Mouse (Mus musculus) midbrain, embryonic 15.5 days (tissue): ENCODE measurements around the gene Nup155. TPM values are rescaled to one million over a fixed set of nuclear protein-coding genes. Genes with fewer than 3 reads are reported as not detected.
"Not testable (repeated sequence)": the region's sequence is repeated elsewhere in the genome, so short reads cannot be mapped to it uniquely, and the experiment has no call there.

Source experiments
- ATAC-seq: fragments of 200-750 bp; cut with Nextera tagmentation; replicated peaks from 2 replicates; pipeline ENCODE4 v1.8.0; 2017; ENCODE audit warnings: moderate TSS enrichment
- H3K27ac ChIP-seq: fragments of 300-500 bp; sonication (generic); 2 replicates; pipeline ENCODE4 v1.5.1; 2015; ENCODE audit warnings: mild to moderate bottlenecking, inconsistent platforms
- H3K27me3 ChIP-seq: fragments of 300-500 bp; sonication (generic); replicated peaks from 2 replicates; pipeline ENCODE4 v1.6.1; 2015; ENCODE audit warnings: inconsistent platforms
- H3K36me3 ChIP-seq: fragments of 300-500 bp; sonication (generic); replicated peaks from 2 replicates; pipeline ENCODE4 v1.6.1; 2015; ENCODE audit warnings: inconsistent platforms
- H3K4me1 ChIP-seq: fragments of 300-500 bp; sonication (generic); 2 replicates; pipeline ENCODE4 v1.6.1; 2015; ENCODE audit warnings: inconsistent platforms
- H3K4me2 ChIP-seq: fragments of 300-500 bp; sonication (generic); 2 replicates; pipeline ENCODE4 v1.6.1; 2015; ENCODE audit warnings: inconsistent platforms, mild to moderate bottlenecking, moderate library complexity
- H3K4me3 ChIP-seq: fragments of 300-500 bp; sonication (generic); 2 replicates; pipeline ENCODE4 v1.5.1; 2015; ENCODE audit warnings: mild to moderate bottlenecking, inconsistent platforms
- H3K9ac ChIP-seq: fragments of 300-500 bp; sonication (generic); 2 replicates; pipeline ENCODE4 v1.6.1; 2015; ENCODE audit warnings: mild to moderate bottlenecking, inconsistent platforms
- H3K9me3 ChIP-seq: fragments of 300-500 bp; sonication (generic); 2 replicates; pipeline ENCODE4 v1.6.1; 2016; ENCODE audit warnings: inconsistent platforms
- WGBS: fragments of 180-500 bp; shearing (Covaris S2); methylation state at CpG from one replicate; pipeline ENCODE4 v1.1.7; 2015; ENCODE audit warnings: mixed read lengths; 5-methylcytosine and 5-hydroxymethylcytosine counted together
- polyA plus RNA-seq: library from polyadenylated mRNA; unstranded; fragments of >200 nt; fragmentation: Nextera tagmentation; extraction: Ambion mirVana; gene quantifications from 2 replicates; pipeline ENCODE4 v1.2.1, GENCODE M21; 2015

Gene Nup155
- 10.6 and 11.4 TPM in 2 replicates for polyA plus RNA-seq

DNA sequence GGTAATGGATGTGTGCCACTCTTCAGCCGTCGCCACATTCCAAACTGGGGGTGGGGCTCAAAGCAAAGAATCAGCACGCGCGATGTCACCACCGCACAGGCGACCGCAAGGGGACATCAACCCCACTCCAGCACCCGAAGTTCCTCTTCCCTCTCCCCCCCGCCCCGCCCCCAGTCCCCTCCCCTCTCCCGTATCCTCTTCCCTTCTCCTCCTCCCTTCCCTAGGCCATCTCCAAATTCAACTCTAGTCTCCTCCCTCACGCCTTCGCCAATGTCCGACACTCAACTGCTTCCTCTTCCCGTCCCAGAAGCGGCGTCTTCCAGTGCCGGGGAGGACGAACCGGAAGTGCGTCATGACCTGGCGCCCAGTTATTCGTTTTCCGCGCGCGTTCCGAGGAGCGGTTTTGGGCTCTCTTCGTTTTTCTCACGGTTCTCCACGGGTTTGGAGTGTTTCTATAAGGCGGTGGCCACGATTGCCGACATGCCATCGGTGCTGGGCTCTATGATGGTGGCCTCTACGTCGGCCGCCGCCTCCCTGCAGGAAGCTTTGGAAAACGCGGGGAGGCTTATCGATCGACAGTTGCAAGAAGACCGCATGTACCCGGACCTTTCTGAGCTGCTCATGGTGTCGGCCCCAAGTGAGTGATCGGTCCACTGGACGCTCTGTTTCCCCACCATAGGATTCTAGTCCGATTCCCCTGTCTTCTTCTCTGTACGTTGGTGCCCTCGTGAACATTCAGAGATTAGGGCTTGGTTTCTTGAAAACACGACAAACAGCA lies at the start of gene Nup155:
TSS of gene Nup155 (plus strand) at position 308 of the 778 bp plus-strand sequence.
- H3K27me3 ChIP-seq, result no peaks in the 10 kb centered on the region
- no peaks in the 10 kb centered on the region for H3K9me3 ChIP-seq
- H3K4me2 ChIP-seq, result peak within 1 kb of the TSS; percentile 67
- peaks cover 23% of the 10 kb centered on the region for H3K4me1 ChIP-seq
- H3K27ac ChIP-seq, result peak within 1 kb of the TSS; percentile 83
- peaks cover 11% of the 10 kb centered on the region; the same call in 1 of the 2 replicates for H3K36me3 ChIP-seq
- under 1% methylated on average over 52 of the region's 54 CpGs for WGBS
- peak; percentile 98 for ATAC-seq
- H3K4me3 ChIP-seq, result peak within 1 kb of the TSS; percentile 84
- H3K9ac ChIP-seq, result peak within 1 kb of the TSS; percentile 72

DNA sequence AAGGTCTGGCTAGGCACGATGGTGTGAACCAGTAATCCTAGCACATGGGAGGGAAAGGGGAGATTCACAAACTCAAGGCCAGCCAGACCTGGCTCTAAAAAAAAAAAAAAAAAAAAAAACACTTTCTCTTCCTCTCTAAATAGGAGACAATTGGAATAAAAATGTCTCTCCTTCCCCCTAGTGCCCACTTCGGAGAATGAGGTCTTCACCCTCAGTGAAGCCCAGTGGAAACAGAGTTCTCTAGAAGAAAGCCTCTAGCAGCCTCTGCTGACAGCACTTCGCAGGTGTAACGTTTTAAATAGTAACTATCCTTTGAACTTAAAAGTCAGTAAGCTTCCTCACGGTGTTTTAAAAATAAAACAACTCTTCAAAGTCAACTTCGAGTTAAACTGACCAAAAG lies 43.9 kb upstream of the Nup155 start:
- no peaks in the 10 kb centered on the region for H3K4me1 ChIP-seq
- H3K27ac ChIP-seq, result no peak overlapping the region
- ATAC-seq, result no peak
- no peaks in the 10 kb centered on the region for H3K9me3 ChIP-seq
- H3K36me3 ChIP-seq, result peaks cover 29% of the 10 kb centered on the region
- WGBS, result 89% methylated on average over 6 of the region's 6 CpGs
- no peaks in the 10 kb centered on the region for H3K27me3 ChIP-seq
- H3K4me2 ChIP-seq, result no peak overlapping the region
- H3K9ac ChIP-seq, result no peak overlapping the region
- H3K4me3 ChIP-seq, result no peak overlapping the region

DNA sequence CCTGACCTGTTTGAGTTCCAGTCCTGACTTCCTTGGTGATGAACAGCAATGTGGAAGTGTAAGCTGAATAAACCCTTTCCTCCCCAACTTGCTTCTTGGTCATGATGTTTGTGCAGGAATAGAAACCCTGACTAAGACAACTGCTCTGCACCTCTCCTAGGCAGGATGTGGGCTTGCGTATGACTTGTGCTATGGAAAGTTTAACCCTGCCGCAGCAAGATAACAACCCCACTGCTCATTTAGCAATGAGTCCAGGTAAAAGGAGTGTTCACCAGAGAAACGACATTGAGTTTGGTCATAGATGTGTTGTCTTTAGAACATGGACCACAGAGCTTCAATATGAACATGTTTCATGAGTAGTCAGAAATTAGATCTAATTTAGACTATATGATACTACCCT lies 35.9 kb upstream of the Nup155 start:
- H3K27ac ChIP-seq, result not testable (repeated sequence)

DNA sequence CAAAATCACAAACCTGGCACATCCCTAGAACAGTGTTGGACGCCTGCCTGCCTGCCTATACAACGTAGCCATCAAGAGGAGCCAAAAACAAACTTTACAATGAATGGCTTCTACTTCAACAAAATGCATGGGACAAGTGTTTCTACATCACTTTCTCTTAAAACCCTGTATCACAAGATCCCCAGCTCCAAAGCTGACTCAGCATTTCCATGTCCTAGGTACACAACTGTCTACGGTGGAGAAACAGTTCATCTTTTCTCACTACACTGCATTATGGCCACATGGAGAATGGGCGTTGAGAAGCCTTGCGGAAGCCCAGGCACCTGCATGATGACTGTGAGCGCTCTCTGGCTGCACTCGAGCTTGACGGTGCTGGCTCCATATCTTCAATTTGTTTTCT lies 26.9 kb upstream of the Nup155 start:
- Histone ChIP-seq H3K36me3 (peaks cover 16% of the 10 kb centered on the region), H3K4me3 (no peak overlapping the region), H3K9ac (no peak overlapping the region), H3K4me1 (no peaks in the 10 kb centered on the region), H3K27ac (no peak overlapping the region), H3K27me3 (no peaks in the 10 kb centered on the region), H3K4me2 (no peak overlapping the region), H3K9me3 (no peaks in the 10 kb centered on the region)
- ATAC-seq, result no peak
- 91% methylated on average over 8 of the region's 8 CpGs for WGBS

More for the DNA sequence above, 35.9 kb upstream of the Nup155 start:
- not testable (repeated sequence) for ATAC-seq, H3K27me3 ChIP-seq, H3K4me3 ChIP-seq, H3K4me1 ChIP-seq, H3K4me2 ChIP-seq, H3K9me3 ChIP-seq, H3K9ac ChIP-seq
- WGBS, result 97% methylated on average over 3 of the region's 3 CpGs
- peaks cover 19% of the 10 kb centered on the region for H3K36me3 ChIP-seq

DNA sequence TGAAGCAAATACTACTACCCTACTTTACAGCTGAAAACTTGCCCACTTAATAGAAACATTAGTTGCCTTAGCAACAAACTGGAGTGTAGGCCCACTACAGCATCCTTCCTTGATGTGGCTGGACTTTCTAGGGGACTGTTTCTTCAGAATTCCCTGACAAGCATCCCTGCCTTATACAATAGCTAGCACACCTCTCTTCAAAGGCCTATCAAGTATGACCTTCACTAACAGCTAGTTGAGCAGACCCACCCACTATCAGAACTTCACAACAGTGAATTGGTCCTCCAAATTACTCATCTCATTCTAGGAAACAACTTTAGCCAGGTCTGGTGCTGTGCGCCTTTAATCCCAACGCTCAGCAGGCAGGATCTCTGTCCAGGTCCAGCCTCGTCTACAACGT lies 21.8 kb upstream of the Nup155 start:
- H3K4me1 ChIP-seq, result no peaks in the 10 kb centered on the region
- WGBS, result 89% methylated on average over 4 of the region's 4 CpGs
- H3K27ac ChIP-seq, result no peak overlapping the region
- H3K4me3 ChIP-seq, result no peak overlapping the region
- no peak overlapping the region for H3K9ac ChIP-seq
- no peak overlapping the region for H3K4me2 ChIP-seq
- H3K36me3 ChIP-seq, result peaks cover 7% of the 10 kb centered on the region; the same call in 1 of the 2 replicates
- H3K27me3 ChIP-seq, result no peaks in the 10 kb centered on the region
- H3K9me3 ChIP-seq, result no peaks in the 10 kb centered on the region
- ATAC-seq, result no peak

DNA sequence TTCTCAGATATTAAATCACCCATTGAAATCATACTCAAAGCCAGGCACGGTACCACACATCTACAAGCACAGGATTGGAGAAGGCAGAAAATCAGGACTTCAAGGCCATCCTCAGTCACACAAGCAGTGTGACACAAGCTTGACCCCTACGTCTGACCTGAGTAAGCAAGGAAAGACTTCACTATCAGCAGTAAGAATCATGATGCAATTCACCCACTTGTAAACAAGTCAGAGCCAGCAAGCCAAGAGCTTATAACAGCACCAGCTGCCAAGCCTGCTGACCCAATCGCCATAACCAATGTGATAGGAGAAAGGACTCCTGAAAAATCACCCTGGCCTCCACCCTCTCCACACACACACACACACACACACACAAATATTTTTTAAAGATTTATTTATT lies 20.4 kb upstream of the Nup155 start:
- no peaks in the 10 kb centered on the region for H3K9me3 ChIP-seq
- no peak for ATAC-seq
- H3K4me3 ChIP-seq, result no peak overlapping the region
- no peak overlapping the region for H3K9ac ChIP-seq
- H3K36me3 ChIP-seq, result peaks cover 6% of the 10 kb centered on the region; the same call in 1 of the 2 replicates
- H3K27me3 ChIP-seq, result no peaks in the 10 kb centered on the region
- 92% methylated on average over 3 of the region's 3 CpGs for WGBS
- H3K4me1 ChIP-seq, result no peaks in the 10 kb centered on the region
- no peak overlapping the region for H3K4me2 ChIP-seq
- no peak overlapping the region for H3K27ac ChIP-seq

DNA sequence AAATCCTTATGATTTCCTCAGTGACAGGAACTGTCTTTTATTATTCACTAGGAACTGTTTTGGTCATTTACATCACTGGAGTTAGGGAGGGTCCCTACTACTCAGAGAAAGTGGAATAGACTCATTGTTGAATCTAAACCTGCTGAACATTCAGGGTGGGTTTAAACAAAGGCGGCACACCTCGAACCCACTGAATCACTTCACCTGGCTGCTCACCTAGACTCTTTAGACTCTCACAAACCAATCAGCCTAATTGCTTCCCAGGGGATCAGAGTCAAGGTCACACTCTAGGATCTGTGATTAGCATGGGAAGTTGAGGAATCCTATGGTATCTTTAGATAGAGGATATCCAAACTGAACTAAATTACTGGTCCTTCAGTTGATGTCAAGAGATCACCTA lies 18.4 kb upstream of the Nup155 start:
- Histone ChIP-seq H3K4me1 (no peaks in the 10 kb centered on the region), H3K27me3 (no peaks in the 10 kb centered on the region), H3K36me3 (peaks cover 14% of the 10 kb centered on the region; the same call in 1 of the 2 replicates), H3K4me3 (no peak overlapping the region), H3K27ac (no peak overlapping the region), H3K9ac (no peak overlapping the region), H3K9me3 (no peaks in the 10 kb centered on the region), H3K4me2 (no peak overlapping the region)
- ATAC-seq, result no peak
- 97% methylated on average over 2 of the region's 2 CpGs for WGBS

DNA sequence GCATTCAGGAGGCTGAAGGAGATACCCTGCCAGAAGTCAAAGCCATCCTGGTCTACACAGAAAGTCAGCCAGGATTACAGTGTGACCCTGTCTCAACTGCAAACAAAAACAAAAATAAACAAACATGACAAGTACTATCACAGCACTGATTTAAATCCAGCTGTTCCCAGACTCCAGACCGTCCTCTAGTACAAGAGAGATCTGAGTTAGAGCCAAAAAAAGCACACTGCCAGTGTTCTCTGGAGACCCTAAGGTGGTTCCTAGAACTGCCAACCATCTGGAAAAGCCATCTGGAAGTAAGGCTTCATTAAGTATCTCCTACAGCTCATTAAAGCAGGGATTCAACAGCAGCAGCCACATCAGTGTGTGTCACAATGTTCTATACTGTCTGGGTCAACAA lies 16.4 kb upstream of the Nup155 start:
- WGBS, result 81% methylated on average over 1 of the region's 1 CpGs
- peaks cover 21% of the 10 kb centered on the region; the same call in 1 of the 2 replicates for H3K36me3 ChIP-seq

DNA sequence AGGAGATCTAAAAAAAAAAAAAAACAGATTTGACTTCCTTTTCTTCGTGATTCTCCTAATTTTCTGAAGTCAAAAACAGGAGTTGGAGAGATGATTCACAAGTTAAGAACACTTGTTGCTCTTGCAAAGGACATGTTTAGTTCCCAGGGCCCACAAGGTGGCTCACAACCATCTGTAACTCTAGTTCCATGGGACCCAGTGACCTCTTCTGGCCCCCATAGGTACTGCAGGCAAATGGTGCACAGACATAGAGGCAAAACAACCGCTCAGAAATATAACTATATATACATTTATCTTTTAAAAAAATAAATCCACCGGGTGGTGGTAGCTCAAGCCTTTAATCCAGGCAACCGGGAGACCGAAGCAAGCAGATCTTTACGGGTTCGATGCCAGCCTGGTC lies 11.2 kb upstream of the Nup155 start:
- no peak for ATAC-seq
- H3K36me3 ChIP-seq, result peaks cover 14% of the 10 kb centered on the region; the same call in 1 of the 2 replicates
- WGBS, result 23% methylated on average over 7 of the region's 7 CpGs
- H3K9me3 ChIP-seq, result no peaks in the 10 kb centered on the region
- no peaks in the 10 kb centered on the region for H3K27me3 ChIP-seq
- H3K27ac ChIP-seq, result no peak overlapping the region
- peak overlapping the region; percentile 67 for H3K4me2 ChIP-seq
- H3K9ac ChIP-seq, result no peak overlapping the region
- H3K4me3 ChIP-seq, result peak overlapping the region; percentile 89
- peaks cover 4% of the 10 kb centered on the region for H3K4me1 ChIP-seq

More for the DNA sequence above, 16.4 kb upstream of the Nup155 start:
- not testable (repeated sequence) for H3K27ac ChIP-seq, H3K4me3 ChIP-seq, ATAC-seq, H3K4me2 ChIP-seq, H3K9ac ChIP-seq, H3K4me1 ChIP-seq, H3K9me3 ChIP-seq, H3K27me3 ChIP-seq

DNA sequence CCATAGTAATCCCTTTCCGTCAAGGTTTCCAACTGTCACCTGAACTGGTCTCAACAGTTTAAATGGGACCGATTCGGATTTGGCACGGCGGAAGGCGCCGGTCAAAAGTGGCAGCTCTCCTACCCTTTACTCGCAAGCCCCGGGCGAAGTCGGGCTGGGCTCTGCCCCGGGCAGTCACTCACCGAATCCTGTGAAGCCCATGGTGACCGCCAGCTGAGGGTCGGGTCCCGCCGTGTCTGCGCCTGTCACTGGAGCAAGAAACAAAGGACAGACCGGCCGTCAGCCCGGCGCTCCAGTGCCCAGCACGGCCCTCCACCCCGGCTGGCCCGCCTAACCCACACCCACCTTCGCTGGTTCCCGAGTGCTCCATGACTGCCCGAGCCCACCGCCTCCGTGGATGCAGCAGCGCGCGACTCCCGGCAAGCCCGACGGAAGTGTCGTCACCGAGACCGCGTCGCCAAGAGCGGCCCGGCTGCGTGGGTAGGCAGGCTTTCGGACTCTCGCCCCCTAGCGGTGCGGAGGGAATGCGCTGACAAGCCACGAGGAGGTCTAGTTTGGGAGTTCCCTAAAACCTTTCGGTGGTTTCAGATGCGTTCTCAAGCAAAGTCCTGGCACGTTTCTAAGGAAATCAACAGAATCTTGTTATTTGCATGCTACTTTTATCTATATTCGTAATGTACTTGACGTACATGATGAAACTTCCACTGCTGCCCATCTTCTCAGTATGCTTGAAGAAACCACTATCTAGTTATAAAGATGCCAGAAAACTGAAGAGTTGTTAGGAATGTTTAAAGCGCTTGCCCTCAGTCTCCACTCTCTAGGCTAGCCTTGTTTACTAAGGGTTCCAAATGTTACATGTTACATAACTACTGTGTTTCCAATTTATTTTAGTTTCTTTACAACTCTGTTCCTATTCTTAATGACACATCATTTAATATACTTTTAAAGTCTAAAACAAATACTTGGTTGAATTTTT lies 10.0 kb upstream of the Nup155 start, which contains the start of gene Wdr70:
TSS of gene Wdr70 (minus strand) at position 436 of the 976 bp plus-strand sequence.
- peak within 1 kb of the TSS; percentile 83 for H3K9ac ChIP-seq
- peak; percentile 98 for ATAC-seq
- 2% methylated on average over 56 of the region's 56 CpGs for WGBS
- H3K9me3 ChIP-seq, result no peaks in the 10 kb centered on the region
- H3K27me3 ChIP-seq, result no peaks in the 10 kb centered on the region
- peak within 1 kb of the TSS; percentile 70 for H3K27ac ChIP-seq
- H3K4me3 ChIP-seq, result peak within 1 kb of the TSS; percentile 89
- peaks cover 4% of the 10 kb centered on the region for H3K4me1 ChIP-seq
- H3K4me2 ChIP-seq, result peak within 1 kb of the TSS; percentile 67
- peaks cover 14% of the 10 kb centered on the region; the same call in 1 of the 2 replicates for H3K36me3 ChIP-seq

DNA sequence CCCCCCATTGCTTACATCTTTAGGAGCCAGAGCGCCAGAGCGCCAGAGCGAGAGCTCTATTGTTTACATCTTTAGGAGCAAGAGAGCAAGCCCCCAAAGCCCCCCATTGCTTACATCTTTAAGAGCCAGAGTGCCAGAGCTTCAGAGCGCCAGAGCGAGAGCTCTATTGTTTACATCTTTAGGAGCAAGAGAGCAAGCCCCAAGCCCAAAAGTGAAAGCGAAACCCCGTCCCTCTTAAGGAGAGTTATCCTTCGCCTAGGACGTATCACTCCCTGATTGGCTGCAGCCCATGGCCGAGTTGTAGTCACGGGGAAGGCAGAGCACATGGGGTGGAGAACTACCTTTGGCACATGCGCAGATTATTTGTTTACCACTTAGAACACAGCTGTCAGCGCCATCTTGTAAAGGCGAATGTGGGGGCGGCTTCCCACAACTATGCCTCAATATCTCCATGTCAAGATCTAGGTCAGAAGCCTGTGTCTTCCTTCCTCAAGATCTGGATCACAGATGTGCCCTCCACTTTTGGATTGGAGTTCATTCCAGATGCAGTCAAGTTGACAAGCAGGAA lies 7.0 kb upstream of the Nup155 start:
- H3K4me2 ChIP-seq, H3K9me3 ChIP-seq, ATAC-seq, H3K27ac ChIP-seq, H3K27me3 ChIP-seq, H3K4me3 ChIP-seq, H3K36me3 ChIP-seq, H3K9ac ChIP-seq, H3K4me1 ChIP-seq: not testable (repeated sequence)
- 89% methylated on average over 15 of the region's 15 CpGs for WGBS
